Mouse (Mus musculus): Measurements from ENCODE around the gene Kcnd3. TPM values are rescaled to one million over a fixed set of nuclear protein-coding genes. Genes with fewer than 3 reads are reported as not detected.

Kcnd3 gene
- polyA plus RNA-seq, 1 experiment: 5.0 TPM

DNA sequence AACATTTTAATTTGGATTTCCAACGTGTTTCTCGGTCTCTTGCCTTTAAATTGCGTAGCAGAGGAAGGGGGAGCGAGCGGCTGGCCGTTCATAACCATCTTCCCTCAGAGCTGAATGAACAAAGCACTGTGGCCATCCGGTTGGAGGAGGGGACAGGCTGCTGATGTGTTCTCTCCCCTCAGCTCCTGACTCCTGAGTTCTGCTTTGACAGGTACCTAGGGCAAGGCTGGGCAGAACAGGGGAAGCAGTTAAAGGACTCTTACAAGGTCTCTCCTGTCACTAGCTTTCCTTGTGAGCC, 53.7 kb downstream of the Kcnd3 start:
- no peaks in the 10 kb centered on the region for H3K4me1 ChIP-seq (ENCODE audit: control insufficient read depth, insufficient read depth, low read length)
- H3K4me3 ChIP-seq (ENCODE audit: insufficient read depth, low read depth, low read length): no peak overlapping the region

GRCm38 (mm10) chr3:105506592-105506991, 54.5 kb downstream of the Kcnd3 start:
- no peak for TF ChIP-seq CTCF (conservative IDR thresholded peaks at IDR 0.05; ENCODE audit: insufficient read depth, insufficient read length, low read depth, low read length)
- no peak for TF ChIP-seq POLR2A (IDR thresholded peaks at IDR 0.05; ENCODE audit: low read depth, low read length)
- 86% methylated on average over 4 of the region's 4 CpGs for WGBS
- Histone ChIP-seq H3K4me1 (ENCODE audit: control insufficient read depth, insufficient read depth, low read length) (no peaks in the 10 kb centered on the region), H3K27me3 (replicated peaks; ENCODE audit: control insufficient read depth, insufficient read depth, low read length) (no peaks in the 10 kb centered on the region), H3K4me3 (ENCODE audit: insufficient read depth, low read depth, low read length) (no peak overlapping the region), H3K36me3 (ENCODE audit: control insufficient read depth, insufficient read depth, low read length) (no peaks in the 10 kb centered on the region), H3K27ac (ENCODE audit: insufficient read depth, low read depth, low read length) (no peak overlapping the region)
- no peak for DNase-seq

More for the DNA sequence above, 53.7 kb downstream of the Kcnd3 start:
- TF ChIP-seq POLR2A (IDR thresholded peaks at IDR 0.05; ENCODE audit: low read depth, low read length): no peak
- TF ChIP-seq CTCF (conservative IDR thresholded peaks at IDR 0.05; ENCODE audit: insufficient read depth, insufficient read length, low read depth, low read length): no peak
- Histone ChIP-seq H3K27me3 (replicated peaks; ENCODE audit: control insufficient read depth, insufficient read depth, low read length) (no peaks in the 10 kb centered on the region), H3K27ac (ENCODE audit: insufficient read depth, low read depth, low read length) (no peak overlapping the region), H3K36me3 (ENCODE audit: control insufficient read depth, insufficient read depth, low read length) (no peaks in the 10 kb centered on the region)
- DNase-seq: no peak
- WGBS: 61% methylated on average over 7 of the region's 7 CpGs

DNA sequence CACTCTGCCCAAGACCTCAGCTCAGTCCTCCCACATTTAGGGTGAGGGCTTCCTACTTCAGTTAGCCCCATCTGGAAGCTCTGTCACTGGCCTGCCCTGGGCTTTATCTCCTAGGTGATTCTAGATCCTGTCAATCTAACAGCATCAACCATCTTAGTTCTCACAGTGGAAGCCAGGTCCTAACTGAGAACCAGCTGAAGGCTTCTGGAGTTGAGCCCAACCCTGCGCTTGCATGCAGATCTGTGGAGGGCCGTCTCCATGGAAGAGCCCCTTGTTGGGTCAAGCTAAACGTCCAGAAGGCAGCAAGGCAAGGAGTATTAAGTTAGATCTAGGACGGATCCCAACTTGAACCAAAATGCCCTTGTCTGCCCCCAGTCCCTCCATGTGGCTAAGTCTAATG, 57.2 kb downstream of the Kcnd3 start:
- no peaks in the 10 kb centered on the region for H3K27me3 ChIP-seq (replicated peaks; ENCODE audit: control insufficient read depth, insufficient read depth, low read length)
- H3K36me3 ChIP-seq (ENCODE audit: control insufficient read depth, insufficient read depth, low read length): no peaks in the 10 kb centered on the region
- TF ChIP-seq CTCF (conservative IDR thresholded peaks at IDR 0.05; ENCODE audit: insufficient read depth, insufficient read length, low read depth, low read length) (no peak), POLR2A (IDR thresholded peaks at IDR 0.05; ENCODE audit: low read depth, low read length) (no peak)
- H3K27ac ChIP-seq (ENCODE audit: insufficient read depth, low read depth, low read length): no peak overlapping the region
- no peak overlapping the region for H3K4me3 ChIP-seq (ENCODE audit: insufficient read depth, low read depth, low read length)
- 74% methylated on average over 4 of the region's 4 CpGs for WGBS
- H3K4me1 ChIP-seq (ENCODE audit: control insufficient read depth, insufficient read depth, low read length): no peaks in the 10 kb centered on the region
- no peak for DNase-seq

DNA sequence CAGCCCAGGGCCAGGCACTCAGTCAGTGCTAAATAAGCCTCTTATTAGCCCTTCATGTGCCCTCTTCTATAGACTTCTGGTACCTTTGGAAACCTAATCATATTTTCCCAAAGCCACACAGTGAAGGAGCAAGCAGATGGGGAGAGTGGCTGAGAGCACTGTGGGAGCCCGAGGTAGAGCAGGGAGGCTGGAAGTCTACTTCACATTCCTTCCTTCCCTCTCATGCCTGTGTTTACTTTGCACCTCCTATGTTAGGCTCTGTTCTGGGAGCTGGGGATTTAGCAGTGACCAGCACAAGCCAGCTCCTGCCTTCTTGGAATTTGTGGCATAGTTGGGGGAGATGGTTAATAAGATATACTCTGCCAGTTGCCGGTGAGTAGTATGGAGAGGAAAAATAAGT, 59.7 kb downstream of the Kcnd3 start:
- no peaks in the 10 kb centered on the region for H3K36me3 ChIP-seq (ENCODE audit: control insufficient read depth, insufficient read depth, low read length)
- no peak overlapping the region for H3K4me3 ChIP-seq (ENCODE audit: insufficient read depth, low read depth, low read length)
- no peaks in the 10 kb centered on the region for H3K27me3 ChIP-seq (replicated peaks; ENCODE audit: control insufficient read depth, insufficient read depth, low read length)
- H3K4me1 ChIP-seq (ENCODE audit: control insufficient read depth, insufficient read depth, low read length): no peaks in the 10 kb centered on the region
- no peak for TF ChIP-seq POLR2A (IDR thresholded peaks at IDR 0.05; ENCODE audit: low read depth, low read length)
- no peak for TF ChIP-seq CTCF (conservative IDR thresholded peaks at IDR 0.05; ENCODE audit: insufficient read depth, insufficient read length, low read depth, low read length)
- H3K27ac ChIP-seq (ENCODE audit: insufficient read depth, low read depth, low read length): no peak overlapping the region
- 59% methylated on average over 2 of the region's 2 CpGs for WGBS
- DNase-seq: peak; percentile 4

DNA sequence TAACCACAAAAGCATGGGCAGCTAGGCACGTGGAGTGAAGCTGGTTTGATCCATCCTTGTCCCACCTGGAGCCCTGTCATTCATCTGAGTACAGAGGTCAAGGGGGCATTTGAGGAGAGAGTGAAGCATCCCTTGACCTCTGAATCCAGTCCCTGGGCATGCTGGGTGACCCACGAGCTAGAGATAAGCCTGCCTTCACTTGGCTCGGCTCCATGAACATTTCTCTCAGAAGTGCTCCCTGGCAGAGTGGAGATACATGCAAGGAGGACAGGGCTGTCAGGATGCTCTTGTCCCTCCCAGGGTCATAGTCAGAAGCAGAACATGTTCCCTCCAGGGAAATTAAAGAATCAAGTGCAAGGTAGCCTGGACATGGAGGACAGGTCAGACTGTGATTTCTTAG, 62.1 kb downstream of the Kcnd3 start:
- Histone ChIP-seq H3K4me1 (ENCODE audit: control insufficient read depth, insufficient read depth, low read length) (no peaks in the 10 kb centered on the region), H3K27me3 (replicated peaks; ENCODE audit: control insufficient read depth, insufficient read depth, low read length) (no peaks in the 10 kb centered on the region), H3K36me3 (ENCODE audit: control insufficient read depth, insufficient read depth, low read length) (no peaks in the 10 kb centered on the region), H3K4me3 (ENCODE audit: insufficient read depth, low read depth, low read length) (no peak overlapping the region), H3K27ac (ENCODE audit: insufficient read depth, low read depth, low read length) (no peak overlapping the region)
- 60% methylated on average over 3 of the region's 3 CpGs for WGBS
- DNase-seq: no peak
- no peak for TF ChIP-seq CTCF (conservative IDR thresholded peaks at IDR 0.05; ENCODE audit: insufficient read depth, insufficient read length, low read depth, low read length)

GRCm38 (mm10) chr3:105515035-105515434, 62.9 kb downstream of the Kcnd3 start:
- TF ChIP-seq POLR2A (IDR thresholded peaks at IDR 0.05; ENCODE audit: low read depth, low read length) (no peak), CTCF (conservative IDR thresholded peaks at IDR 0.05; ENCODE audit: insufficient read depth, insufficient read length, low read depth, low read length) (no peak)
- no peaks in the 10 kb centered on the region for H3K27me3 ChIP-seq (replicated peaks; ENCODE audit: control insufficient read depth, insufficient read depth, low read length)
- H3K4me1 ChIP-seq (ENCODE audit: control insufficient read depth, insufficient read depth, low read length): no peaks in the 10 kb centered on the region
- DNase-seq: no peak
- H3K36me3 ChIP-seq (ENCODE audit: control insufficient read depth, insufficient read depth, low read length): no peaks in the 10 kb centered on the region
- H3K27ac ChIP-seq (ENCODE audit: insufficient read depth, low read depth, low read length): no peak overlapping the region
- no peak overlapping the region for H3K4me3 ChIP-seq (ENCODE audit: insufficient read depth, low read depth, low read length)

- H3K4me3 ChIP-seq (ENCODE audit: insufficient read depth, low read depth, low read length): no peak overlapping the region
- TF ChIP-seq CTCF (conservative IDR thresholded peaks at IDR 0.05; ENCODE audit: insufficient read depth, insufficient read length, low read depth, low read length) (no peak; the same call in 1 of the 2 replicates), POLR2A (IDR thresholded peaks at IDR 0.05; ENCODE audit: low read depth, low read length) (no peak)
Observed at GRCm38 (mm10) chr3:105515640-105516039, 63.5 kb downstream of the Kcnd3 start.

DNA sequence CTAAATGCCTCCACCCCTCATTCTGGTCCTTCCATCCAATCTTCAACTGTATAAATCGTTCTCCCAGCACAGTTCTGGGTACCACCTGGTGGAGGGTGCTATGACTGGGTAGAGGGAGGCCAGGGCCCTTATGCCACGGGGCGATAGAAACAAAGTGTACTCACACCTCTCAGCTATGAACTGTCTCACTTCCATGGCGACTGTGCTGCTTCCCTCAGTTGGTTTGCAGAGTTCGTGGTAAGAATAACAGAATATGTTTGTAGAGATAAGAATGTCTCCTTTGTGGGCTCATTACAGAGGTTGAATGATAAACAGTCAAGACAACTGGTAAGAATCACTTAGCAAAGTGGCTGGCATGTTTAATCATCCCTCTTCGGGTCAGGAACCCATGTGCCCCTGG, 68.3 kb downstream of the Kcnd3 start:
- Histone ChIP-seq H3K4me3 (ENCODE audit: insufficient read depth, low read depth, low read length) (no peak overlapping the region), H3K27me3 (replicated peaks; ENCODE audit: control insufficient read depth, insufficient read depth, low read length) (no peaks in the 10 kb centered on the region), H3K27ac (ENCODE audit: insufficient read depth, low read depth, low read length) (no peak overlapping the region), H3K4me1 (ENCODE audit: control insufficient read depth, insufficient read depth, low read length) (no peaks in the 10 kb centered on the region), H3K36me3 (ENCODE audit: control insufficient read depth, insufficient read depth, low read length) (no peaks in the 10 kb centered on the region)
- TF ChIP-seq CTCF (conservative IDR thresholded peaks at IDR 0.05; ENCODE audit: insufficient read depth, insufficient read length, low read depth, low read length) (no peak), POLR2A (IDR thresholded peaks at IDR 0.05; ENCODE audit: low read depth, low read length) (no peak)
- 87% methylated on average over 6 of the region's 6 CpGs for WGBS
- no peak for DNase-seq

More at GRCm38 (mm10) chr3:105515640-105516039, 63.5 kb downstream of the Kcnd3 start:
- no peak for DNase-seq
- WGBS: 82% methylated on average over 1 of the region's 1 CpGs
- Histone ChIP-seq H3K36me3 (ENCODE audit: control insufficient read depth, insufficient read depth, low read length) (no peaks in the 10 kb centered on the region), H3K27ac (ENCODE audit: insufficient read depth, low read depth, low read length) (no peak overlapping the region), H3K4me1 (ENCODE audit: control insufficient read depth, insufficient read depth, low read length) (no peaks in the 10 kb centered on the region), H3K27me3 (replicated peaks; ENCODE audit: control insufficient read depth, insufficient read depth, low read length) (no peaks in the 10 kb centered on the region)
